Mouse (Mus musculus) brain, adult 2 months (tissue): Measurements from ENCODE around the gene Slc7a11.
"Not testable (repeated sequence)": the region's sequence is repeated elsewhere in the genome, so short reads cannot be mapped to it uniquely, and the experiment has no call there.

ENCODE experiments used
- DNase-seq: peaks from one replicate; pipeline ENCODE4 v3.0.0; 2011; ENCODE audit warnings: low read depth, low spot score

Gene Slc7a11

DNA sequence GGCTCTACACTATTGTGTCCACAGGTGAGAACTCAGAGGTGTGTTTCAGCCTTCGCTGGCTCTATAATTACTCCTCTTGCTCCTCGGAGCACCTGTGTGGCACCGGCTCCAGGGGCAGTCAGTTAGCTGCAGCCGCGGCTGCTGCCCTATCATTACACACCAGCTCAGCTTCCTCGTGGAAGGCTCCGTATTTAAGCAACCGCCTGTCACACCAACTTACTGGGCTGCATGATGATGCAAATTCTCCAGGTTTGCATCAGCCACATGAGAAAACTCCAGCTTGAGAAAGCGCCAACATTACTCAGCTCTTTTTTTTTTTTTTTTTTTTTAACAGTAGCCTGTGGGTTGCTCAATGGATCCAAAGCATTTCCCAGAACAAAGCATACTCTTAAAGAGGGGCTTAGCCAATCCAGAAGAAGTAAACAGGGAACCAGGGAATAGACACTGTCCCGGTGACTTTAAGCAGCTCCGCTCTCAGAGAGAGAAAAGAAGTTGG, at the start of gene Slc7a11:
TSS of gene Slc7a11 (minus strand) at position 194 of the 496 bp plus-strand sequence.
- DNase-seq = peak; percentile 65

DNA sequence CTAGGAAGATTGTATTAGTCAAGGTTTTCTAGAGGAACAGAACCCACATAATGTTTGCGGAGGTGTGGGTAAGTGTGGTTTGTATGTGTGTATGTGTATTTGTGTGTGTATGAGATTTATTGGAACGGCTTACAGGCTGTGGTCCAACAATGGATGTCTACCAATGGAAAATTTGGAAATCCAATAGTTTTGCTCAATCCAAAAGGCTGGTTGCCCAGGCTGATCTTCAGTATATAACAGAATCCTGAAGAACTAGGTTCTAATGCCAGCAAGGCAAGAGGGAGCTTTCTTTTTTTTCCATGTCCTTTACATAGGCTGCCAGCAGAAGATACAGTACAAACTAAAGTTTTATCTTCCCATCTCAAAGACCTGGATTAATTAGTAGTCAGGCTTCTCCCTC, 48.3 kb upstream of the Slc7a11 start:
- no peak for DNase-seq

GRCm38 (mm10) chr3:50484076-50484475, 40.7 kb upstream of the Slc7a11 start:
- no peak for DNase-seq

GRCm38 (mm10) chr3:50462223-50462622, 18.8 kb upstream of the Slc7a11 start:
- DNase-seq = peak; percentile 76

- DNase-seq = no peak
Observed at GRCm38 (mm10) chr3:50457136-50457535, 13.7 kb upstream of the Slc7a11 start.

DNA sequence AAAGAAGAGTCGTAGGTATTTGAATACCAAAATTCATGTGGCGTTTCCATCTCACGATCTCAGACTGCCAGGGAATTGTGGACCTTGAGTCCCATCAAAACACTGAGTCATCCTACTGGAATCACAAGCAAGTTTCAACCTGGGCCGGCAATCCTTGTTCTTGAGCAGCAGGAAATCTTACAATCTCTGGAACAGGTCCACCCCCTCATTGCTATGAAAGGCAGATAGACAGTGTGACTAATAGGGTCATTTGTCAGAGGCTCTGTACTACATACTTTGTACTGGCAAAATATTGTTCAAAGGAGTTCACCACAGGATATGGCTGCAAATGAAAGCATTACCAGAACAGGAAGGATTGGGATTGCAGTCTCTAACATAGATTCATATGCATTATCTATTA, 13.2 kb upstream of the Slc7a11 start:
- peak; percentile 42 for DNase-seq

DNA sequence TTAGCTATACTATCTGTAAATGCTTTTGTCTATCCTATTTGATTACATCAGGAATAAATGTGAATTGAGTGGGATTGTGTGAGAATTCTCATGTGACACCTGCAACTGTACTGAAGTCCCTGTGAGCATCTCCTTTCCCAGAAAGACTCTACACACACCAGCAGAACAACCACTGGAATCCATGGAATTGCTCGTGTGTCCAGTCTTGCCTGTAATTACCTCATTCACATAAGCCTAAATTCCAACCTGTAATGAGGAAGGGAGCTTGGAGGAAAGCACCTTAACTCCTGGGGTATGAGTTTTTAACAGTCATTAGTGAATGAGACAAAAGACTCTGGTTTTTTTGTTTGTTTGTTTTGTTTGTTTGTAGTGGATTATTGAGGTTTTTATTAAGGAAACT, 12.6 kb upstream of the Slc7a11 start:
- DNase-seq = no peak

DNA sequence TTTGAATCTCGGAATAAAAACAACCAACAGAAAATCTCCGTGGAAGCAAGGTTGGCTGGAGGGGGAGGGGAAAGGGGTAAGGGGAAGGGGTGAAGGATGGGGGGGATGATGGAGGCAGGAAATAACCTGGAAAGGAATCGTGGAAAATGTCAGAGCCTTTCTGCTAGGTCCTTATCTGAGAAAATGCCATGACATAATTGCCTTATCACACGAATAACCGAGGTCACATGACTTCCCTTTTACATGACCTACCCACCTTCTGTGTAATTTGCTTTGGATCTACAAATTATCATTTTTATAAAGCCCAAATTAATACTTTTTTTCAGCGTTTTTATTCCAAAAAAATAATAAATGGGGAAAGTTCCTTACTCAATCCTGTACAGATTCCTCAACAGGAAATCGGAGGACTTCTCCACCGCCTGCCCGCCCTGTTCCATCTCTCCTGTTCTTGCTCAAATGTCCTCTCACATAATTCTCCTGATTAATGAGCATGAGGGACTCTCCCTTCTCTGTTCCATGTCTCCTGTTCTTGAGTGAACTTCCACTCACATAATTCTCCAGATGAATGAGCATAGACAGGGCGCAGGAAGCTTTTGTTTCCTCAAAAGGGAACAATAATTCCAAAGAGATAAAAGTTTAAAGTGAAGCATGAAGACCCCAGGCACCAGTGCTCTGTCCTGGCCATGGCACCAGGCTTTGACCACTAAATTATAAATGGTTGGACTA, 1.8 kb upstream of the Slc7a11 start:
- no peak for DNase-seq

DNA sequence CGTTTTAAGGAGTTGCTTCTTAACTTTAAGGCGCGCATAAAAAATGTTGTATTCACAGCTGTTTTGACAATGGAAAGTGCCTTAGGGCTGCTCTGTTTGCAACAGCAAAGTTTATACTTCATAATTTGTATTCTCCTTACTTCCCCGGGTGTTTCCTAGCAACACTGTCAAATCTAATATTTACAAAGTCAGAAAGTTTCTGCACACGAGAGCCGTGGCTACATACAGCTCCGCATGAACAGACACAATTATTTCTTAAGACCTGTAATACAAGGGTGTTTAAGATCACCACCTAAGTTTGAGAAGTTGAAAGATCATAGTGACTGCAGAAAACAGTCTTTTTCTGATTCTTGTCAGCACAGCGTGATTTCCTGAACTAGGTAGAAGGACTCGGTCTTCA, 528 bp upstream of the Slc7a11 start:
- no peak for DNase-seq

DNA sequence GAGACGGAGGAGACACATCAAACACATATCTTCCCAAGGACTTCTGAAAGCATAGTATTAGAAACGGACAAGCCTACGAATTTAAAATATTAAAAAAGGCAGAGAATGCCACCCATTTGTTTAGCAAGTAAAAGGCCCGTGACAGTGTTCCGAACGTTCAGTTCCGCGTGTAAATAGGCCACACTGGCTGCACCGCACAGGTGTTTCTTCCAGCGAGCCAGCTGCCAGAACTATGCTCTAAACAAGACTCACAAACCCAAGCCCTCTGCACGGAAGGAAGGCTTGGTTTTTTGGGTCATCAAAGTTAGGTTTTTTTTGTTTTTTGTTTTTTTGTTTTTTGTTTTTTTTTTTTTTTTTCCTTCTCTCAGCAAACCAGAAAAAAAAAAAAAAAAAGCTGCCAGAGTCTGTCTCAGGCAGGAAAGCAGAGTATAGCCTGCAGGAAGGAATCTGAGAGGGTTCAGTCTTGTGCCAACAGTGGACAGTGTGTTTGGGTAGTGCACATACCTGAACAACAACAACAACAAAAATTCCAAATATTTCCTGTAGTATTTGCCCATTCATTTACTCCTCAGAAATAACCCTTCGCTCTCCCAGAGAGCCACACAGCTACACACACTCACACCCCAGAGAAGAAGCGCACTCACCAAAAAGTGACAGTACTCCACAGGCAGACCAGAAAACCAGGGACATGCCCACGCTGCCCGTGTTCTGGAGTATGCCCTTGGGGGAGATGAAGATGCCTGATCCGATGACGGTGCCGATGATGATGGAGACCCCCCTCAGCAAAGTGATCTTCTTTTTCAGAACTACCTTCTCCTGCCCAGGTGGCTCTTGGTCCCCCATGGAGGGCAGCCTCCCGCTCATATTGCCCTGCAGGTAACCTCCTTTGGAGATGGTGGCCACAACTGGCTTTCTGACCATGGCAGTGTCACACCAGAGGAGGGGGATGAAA, 797 bp downstream of the Slc7a11 start:
- no peak for DNase-seq

DNA sequence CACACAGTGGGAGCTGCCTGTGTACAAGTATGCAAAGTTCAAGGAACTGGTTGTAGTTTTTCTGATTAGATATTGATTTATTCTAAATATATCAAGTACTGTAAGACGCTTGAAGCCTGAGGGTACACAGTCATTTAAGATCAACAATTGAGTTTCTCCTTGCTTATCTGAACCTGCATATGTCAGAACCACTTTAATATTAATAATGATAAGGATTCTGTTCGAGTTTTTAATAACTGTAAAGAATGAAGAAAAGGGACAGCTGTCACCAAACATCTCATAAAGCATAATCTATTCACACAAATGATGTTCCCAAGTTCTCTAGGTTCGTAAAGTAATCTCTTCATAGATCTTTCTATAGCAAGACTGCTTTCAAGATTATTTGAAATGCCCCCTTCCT, 2.1 kb downstream of the Slc7a11 start:
- no peak for DNase-seq

DNA sequence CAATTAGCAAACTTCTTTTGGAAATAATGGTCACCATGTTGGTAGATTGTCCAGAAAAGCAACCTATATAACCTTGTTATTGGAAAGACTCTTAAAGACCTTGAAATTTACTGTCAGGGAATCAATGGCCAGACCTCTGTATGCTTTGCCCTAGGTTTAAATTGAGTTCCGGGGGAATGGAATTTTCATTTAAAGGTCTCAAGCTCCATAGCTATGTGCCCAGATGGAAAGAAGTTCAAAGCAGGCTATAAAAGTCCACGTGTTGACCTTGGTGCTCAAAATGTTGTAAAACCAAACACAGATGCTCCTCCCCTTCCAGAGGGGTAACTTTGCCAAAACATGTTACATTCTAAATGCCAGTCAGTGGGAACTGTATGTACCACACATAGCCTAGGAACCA, 3.0 kb downstream of the Slc7a11 start:
- DNase-seq = no peak

DNA sequence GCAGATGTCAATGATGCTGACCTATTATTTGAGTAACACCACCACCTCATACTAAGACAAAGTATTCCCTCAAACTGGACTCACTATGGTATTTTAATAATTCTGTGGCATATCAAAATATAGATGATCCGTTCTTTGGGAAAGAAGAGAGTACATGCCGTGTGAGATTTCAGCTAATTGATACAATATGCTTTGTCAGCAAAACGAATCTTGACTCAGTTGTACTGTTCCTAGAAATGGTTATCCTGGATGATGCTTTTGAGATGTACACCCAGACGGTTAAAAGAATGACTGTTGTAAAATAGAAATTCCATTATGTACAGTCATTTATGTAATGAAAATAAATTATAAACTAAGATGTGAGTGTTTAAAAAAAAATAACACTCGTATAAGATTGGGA, 4.0 kb downstream of the Slc7a11 start:
- no peak for DNase-seq

DNA sequence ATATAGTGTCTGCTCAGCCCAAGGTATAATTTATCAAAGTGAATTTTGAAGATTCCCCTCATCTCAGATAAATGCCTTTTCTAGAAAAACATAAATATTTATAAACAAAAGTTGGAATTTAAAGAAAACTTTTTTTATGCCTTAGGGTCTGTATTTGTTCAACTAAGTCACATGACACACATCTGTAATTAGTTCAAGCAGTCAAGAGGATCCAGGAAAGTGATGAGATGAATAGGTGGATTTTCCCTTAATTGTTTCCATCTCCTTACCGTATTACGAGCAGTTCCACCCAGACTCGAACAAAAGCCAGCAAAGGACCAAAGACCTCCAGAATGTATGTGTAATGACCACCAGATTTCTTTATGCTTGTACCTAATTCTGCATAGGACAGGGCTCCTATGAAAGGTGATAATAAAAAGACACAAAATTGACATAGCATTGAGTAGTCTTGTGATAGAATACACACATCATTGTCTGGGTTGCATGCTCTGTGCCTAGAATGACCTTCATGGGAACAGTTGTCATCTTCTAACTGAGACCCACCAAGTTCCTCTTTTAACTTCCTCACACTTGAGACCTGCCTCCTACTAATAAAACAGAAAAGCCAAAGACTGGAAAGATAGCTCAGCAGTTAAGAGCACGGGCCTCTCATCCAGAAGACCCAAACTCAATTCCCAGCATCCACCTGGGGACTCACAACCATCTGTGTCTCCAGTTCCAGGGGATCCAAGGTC, 4.7 kb downstream of the Slc7a11 start:
- DNase-seq = no peak

DNA sequence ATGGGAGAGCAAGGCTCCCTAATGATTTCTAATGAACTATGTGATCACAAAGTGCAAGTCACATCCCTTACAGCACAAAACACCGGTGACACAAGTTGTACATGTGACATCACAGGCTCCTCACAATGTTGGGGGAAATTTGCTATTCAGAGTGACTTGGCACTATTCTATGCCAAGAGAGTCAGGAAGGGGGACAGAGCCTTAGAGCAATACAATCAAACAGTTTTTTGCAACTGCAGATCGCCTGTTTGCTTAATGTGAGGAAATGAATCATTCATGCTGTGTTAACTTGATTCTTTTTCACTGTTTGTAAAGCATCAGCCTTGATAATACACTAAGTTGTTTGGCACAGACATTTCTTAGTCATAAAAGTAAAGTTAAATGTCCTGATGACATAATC, 5.3 kb downstream of the Slc7a11 start:
- DNase-seq = not testable (repeated sequence)

GRCm38 (mm10) chr3:50436409-50436808, 7.0 kb downstream of the Slc7a11 start:
- not testable (repeated sequence) for DNase-seq

GRCm38 (mm10) chr3:50433831-50434230, 9.6 kb downstream of the Slc7a11 start:
- no peak for DNase-seq

DNA sequence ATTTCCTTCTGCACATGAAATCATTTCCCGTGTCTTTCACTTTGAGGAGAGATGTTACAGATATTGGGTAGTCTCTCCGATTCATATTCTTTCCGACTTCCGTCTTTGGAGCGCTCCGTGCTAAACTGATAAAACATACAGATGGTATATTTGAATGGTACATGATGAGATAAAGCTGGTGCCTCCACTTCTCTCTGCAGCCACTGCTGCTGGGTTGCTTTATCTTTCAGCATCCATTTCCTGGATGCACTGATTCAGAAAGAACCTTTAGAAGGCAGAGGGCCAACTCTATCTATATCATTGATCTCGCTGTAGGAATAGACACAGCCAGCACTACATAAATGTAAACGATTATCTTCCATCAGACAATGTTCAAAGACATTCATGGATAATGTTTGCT, 12.6 kb downstream of the Slc7a11 start:
- DNase-seq = no peak

GRCm38 (mm10) chr3:50421480-50422277, 21.7 kb downstream of the Slc7a11 start:
- no peak for DNase-seq

- DNase-seq = no peak
Observed at GRCm38 (mm10) chr3:50419161-50419560, 24.3 kb downstream of the Slc7a11 start.

DNA sequence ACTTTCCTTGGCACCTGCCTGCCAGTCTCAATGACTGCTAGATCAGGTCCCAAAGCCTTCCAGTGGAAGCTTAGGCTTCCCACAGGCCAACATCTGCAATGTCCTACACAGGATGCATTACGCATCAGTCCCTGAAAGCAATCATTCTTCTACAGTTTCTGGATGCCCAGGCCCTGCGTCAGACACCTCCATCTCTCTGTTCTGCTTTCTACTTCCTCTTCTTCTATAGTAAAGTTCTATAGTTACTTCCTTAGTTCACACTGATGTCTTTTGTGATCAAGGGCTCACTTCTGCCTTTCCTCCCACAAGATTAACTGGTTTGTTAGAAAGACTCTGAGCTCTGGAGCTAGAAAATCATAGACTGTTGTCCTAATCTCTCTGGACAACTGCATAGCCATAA, 36.6 kb downstream of the Slc7a11 start:
- peak; percentile 6 for DNase-seq
